Mouse (Mus musculus) stomach, postnatal 0 days (tissue): ENCODE results near the gene Ccdc173. TPM values are rescaled to one million over a fixed set of nuclear protein-coding genes. Genes with fewer than 3 reads are reported as not detected.
"Not testable (repeated sequence)": the region's sequence is repeated elsewhere in the genome, so short reads cannot be mapped to it uniquely, and the experiment has no call there.

Experiments used
- ATAC-seq: fragments of 200-750 bp; cut with Nextera tagmentation; 2 replicates; pipeline ENCODE4 v1.8.0; 2017; ENCODE audit not compliant: low FRiP score, low TSS enrichment
- DNase-seq: peaks from one replicate; pipeline ENCODE4 v3.0.0-alpha.2; 2016; ENCODE audit warnings: low spot score
- H3K27ac ChIP-seq: fragments of 300-500 bp; sonication (generic); replicated peaks from 2 replicates; pipeline ENCODE4 v1.5.1; 2014; ENCODE audit warnings: mild to moderate bottlenecking, control low read depth
- H3K27me3 ChIP-seq: fragments of 300-500 bp; sonication (generic); 2 replicates; pipeline ENCODE4 v1.6.1; 2014; ENCODE audit warnings: low read length; ENCODE audit not compliant: control insufficient read depth, insufficient read depth
- H3K36me3 ChIP-seq: fragments of 300-500 bp; sonication (generic); 2 replicates; pipeline ENCODE4 v1.6.1; 2014; ENCODE audit warnings: low read length, mixed read lengths; ENCODE audit not compliant: control insufficient read depth, insufficient read depth
- H3K4me1 ChIP-seq: fragments of 300-500 bp; sonication (generic); replicated peaks from 2 replicates; pipeline ENCODE4 v1.6.1; 2014; ENCODE audit warnings: antibody characterized with exemption; ENCODE audit not compliant: control insufficient read depth, insufficient read depth
- H3K4me2 ChIP-seq: fragments of 300-500 bp; sonication (generic); replicated peaks from 2 replicates; pipeline ENCODE4 v1.6.1; 2014; ENCODE audit warnings: low read depth, mild to moderate bottlenecking, control low read depth, moderate library complexity
- H3K4me3 ChIP-seq: fragments of 300-500 bp; sonication (generic); 2 replicates; pipeline ENCODE4 v1.5.1; 2014; ENCODE audit warnings: low read depth, low read length, control low read depth
- H3K9ac ChIP-seq: fragments of 300-500 bp; sonication (generic); 2 replicates; pipeline ENCODE4 v1.6.1; 2014; ENCODE audit warnings: mild to moderate bottlenecking, low read length, control low read depth, mixed read lengths
- H3K9me3 ChIP-seq: fragments of 300-500 bp; sonication (generic); 2 replicates; pipeline ENCODE4 v1.6.1; 2016; ENCODE audit warnings: low read length; ENCODE audit not compliant: control insufficient read depth
- CTCF ChIP-seq: IDR thresholded peaks from 2 replicates; pipeline ENCODE4 v1.5.1; 2016; ENCODE audit warnings: antibody characterized with exemption, low read depth, mild to moderate bottlenecking, moderate library complexity
- EP300 ChIP-seq: optimal IDR thresholded peaks from 2 replicates; pipeline ENCODE3; 2016; ENCODE audit warnings: antibody characterized with exemption
- WGBS: fragments of 180-500 bp; shearing (Covaris S2); extraction: QIAGEN DNeasy Blood & Tissue Kit; methylation state at CpG from one replicate; pipeline ENCODE4 v1.1.7; 2014; 5-methylcytosine and 5-hydroxymethylcytosine counted together
- polyA plus RNA-seq: library from polyadenylated mRNA; unstranded; fragments of >200 nt; fragmentation: Nextera tagmentation; extraction: Ambion mirVana; gene quantifications from 2 replicates; pipeline ENCODE4 v1.2.1, GENCODE M21; 2015

Ccdc173 gene
- polyA plus RNA-seq, 1 experiment from 2014 or later: 0.96 TPM

GRCm38 (mm10) chr2:69820201-69820600, 30.8 kb upstream of the Ccdc173 start:
- ATAC-seq (no peak), DNase-seq (no peak)
- no peaks in the 10 kb centered on the region; the same call in 1 of the 2 replicates for H3K4me1 ChIP-seq
- no peak overlapping the region for H3K27ac ChIP-seq
- no peaks in the 10 kb centered on the region for H3K27me3 ChIP-seq
- WGBS: 40% methylated on average over 1 of the region's 1 CpGs
- no peak overlapping the region for H3K9ac ChIP-seq
- TF ChIP-seq CTCF (no peak), EP300 (no peak)
- no peak overlapping the region for H3K4me3 ChIP-seq
- no peak overlapping the region for H3K4me2 ChIP-seq
- H3K36me3 ChIP-seq: no peaks in the 10 kb centered on the region
- no peaks in the 10 kb centered on the region for H3K9me3 ChIP-seq

DNA sequence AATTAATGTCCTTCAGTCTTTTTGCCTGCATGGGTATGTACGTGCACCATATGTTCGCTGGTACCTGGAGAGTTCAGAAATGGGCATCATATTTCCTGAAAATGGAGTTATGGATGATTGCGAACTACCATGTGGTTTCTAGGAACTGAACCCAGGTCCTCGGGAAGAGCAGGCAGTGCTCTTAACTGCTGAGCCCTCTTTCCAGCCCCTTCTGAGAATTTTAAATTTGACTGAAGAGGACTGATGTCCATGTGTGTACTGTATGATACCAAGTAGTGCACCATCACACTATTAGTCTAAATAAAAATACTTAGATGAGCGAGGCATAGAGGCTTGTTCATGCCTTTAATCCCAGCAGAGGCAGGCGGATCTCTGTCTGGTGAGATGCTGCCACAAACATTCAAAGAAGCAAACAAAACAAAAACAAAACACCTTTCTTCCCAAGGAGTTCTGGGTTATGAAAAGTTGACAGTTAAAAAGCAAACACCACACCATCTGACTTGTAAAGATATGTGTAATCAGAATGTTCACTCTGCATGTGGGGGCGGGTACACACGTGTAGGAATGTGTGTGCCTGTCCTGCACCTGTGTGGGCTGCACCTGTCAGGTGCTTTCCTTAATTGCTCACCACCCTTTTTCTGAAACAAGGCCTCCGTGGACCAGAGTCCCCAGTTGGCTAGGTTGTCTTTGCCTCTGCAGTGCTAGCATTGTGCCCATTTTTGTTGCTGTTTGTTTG, 29.1 kb upstream of the Ccdc173 start:
- Histone ChIP-seq H3K4me1 (no peaks in the 10 kb centered on the region), H3K4me2 (no peak overlapping the region), H3K9ac (no peak overlapping the region), H3K4me3 (no peak overlapping the region), H3K27ac (no peak overlapping the region), H3K9me3 (no peaks in the 10 kb centered on the region), H3K27me3 (no peaks in the 10 kb centered on the region), H3K36me3 (no peaks in the 10 kb centered on the region)
- ATAC-seq (no peak), DNase-seq (no peak)
- TF ChIP-seq CTCF: no peak
- no peak for TF ChIP-seq EP300
- 75% methylated on average over 9 of the region's 9 CpGs for WGBS

DNA sequence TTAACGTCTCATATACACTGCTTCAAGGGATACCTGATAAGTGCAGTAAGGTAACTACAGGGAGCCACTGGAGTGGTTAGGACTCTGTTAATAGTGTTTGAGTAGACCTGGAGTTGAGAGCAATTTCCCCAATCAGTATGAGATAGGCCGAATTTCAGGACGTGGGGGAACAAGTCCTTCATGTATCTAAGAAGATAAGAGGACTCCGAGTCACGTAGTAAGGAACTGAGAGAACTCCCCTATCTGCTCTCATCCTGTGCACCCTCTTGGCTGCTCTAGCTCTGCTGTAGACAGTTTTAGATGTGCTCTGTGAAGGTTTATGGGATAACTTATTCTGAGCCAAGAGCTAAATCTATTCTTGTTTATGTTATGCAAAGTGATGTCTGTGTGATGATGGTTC, 27.2 kb upstream of the Ccdc173 start:
- no peak overlapping the region for H3K4me2 ChIP-seq
- no peaks in the 10 kb centered on the region for H3K4me1 ChIP-seq
- no peaks in the 10 kb centered on the region for H3K27me3 ChIP-seq
- H3K9ac ChIP-seq: no peak overlapping the region
- TF ChIP-seq CTCF (no peak), EP300 (no peak)
- DNase-seq (no peak), ATAC-seq (peak; percentile 35; the same call in 1 of the 2 replicates)
- 46% methylated on average over 5 of the region's 5 CpGs for WGBS
- no peaks in the 10 kb centered on the region for H3K36me3 ChIP-seq
- H3K9me3 ChIP-seq: no peaks in the 10 kb centered on the region
- H3K4me3 ChIP-seq: no peak overlapping the region
- peak overlapping the region; percentile 49 for H3K27ac ChIP-seq

- H3K4me3 ChIP-seq, H3K9me3 ChIP-seq, H3K27ac ChIP-seq, H3K27me3 ChIP-seq, H3K9ac ChIP-seq, H3K36me3 ChIP-seq, H3K4me1 ChIP-seq, DNase-seq, H3K4me2 ChIP-seq, ATAC-seq: not testable (repeated sequence)
- 71% methylated on average over 7 of the region's 7 CpGs for WGBS
These were observed 22.0 kb upstream of the Ccdc173 start for GRCm38 (mm10) chr2:69811349-69811748.

GRCm38 (mm10) chr2:69810169-69810568, 20.8 kb upstream of the Ccdc173 start:
- Histone ChIP-seq H3K4me1 (no peaks in the 10 kb centered on the region), H3K9ac (no peak overlapping the region), H3K36me3 (no peaks in the 10 kb centered on the region), H3K9me3 (no peaks in the 10 kb centered on the region), H3K27ac (no peak overlapping the region), H3K27me3 (no peaks in the 10 kb centered on the region), H3K4me3 (no peak overlapping the region), H3K4me2 (no peak overlapping the region)
- no peak for TF ChIP-seq CTCF
- no peak for TF ChIP-seq EP300
- ATAC-seq (no peak), DNase-seq (no peak)
- WGBS: 68% methylated on average over 15 of the region's 15 CpGs

DNA sequence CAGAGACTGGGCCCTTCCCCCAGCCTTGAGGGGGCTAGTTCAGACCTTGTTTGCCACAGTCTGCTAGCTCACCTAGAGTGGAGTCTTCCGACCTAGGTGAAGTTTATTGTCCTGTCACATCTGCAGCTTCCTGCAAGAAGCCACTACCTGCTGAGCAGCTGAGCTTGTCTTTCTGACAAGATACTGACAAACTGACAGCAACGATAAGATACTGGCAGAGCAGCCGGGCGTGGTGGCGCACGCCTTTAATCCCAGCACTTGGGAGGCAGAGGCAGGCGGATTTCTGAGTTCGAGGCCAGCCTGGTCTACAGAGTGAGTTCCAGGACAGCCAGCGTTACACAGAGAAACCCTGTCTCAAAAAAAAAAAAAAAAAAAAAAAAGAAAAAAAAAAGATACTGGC, 15.3 kb upstream of the Ccdc173 start:
- not testable (repeated sequence) for H3K27ac ChIP-seq, ATAC-seq, H3K9ac ChIP-seq, H3K27me3 ChIP-seq, DNase-seq, H3K9me3 ChIP-seq, H3K4me3 ChIP-seq, H3K4me1 ChIP-seq, H3K4me2 ChIP-seq, H3K36me3 ChIP-seq
- WGBS: 78% methylated on average over 8 of the region's 9 CpGs
